9 mouse cellular contexts compared by ENCODE assay signal in genomic region chr11:115903384-115904230, GRCm38 (mm10). TPM values are rescaled to one million over a fixed set of nuclear protein-coding genes. Genes with fewer than 3 reads are reported as not detected.
DNase-seq lines count a peak whose midpoint lies in the region; ATAC-seq and TF ChIP-seq lines count a peak whose summit lies in the region.
"Had no signal": no experiment of that assay in that cellular context is flagged by ENCODE, and none has a peak within 500 bp of the region (broad histone marks: within the 10 kb centered on the region; RNA-seq: fewer than 3 reads in every experiment).

No protein-coding gene starts in this region.

- peaks cover 80% of the 10 kb centered on the region for H3K4me1 ChIP-seq in hindbrain, embryonic 10.5 days (replicated peaks)
- H3K4me1 ChIP-seq in hindbrain, postnatal 0 days (ENCODE audit: insufficient read depth, low read length) = no peaks in the 10 kb centered on the region
- H3K4me1 ChIP-seq in embryonic facial prominence, embryonic 14.5 days (ENCODE audit: control insufficient read depth, insufficient read depth, low read length) = peaks cover 36% of the 10 kb centered on the region
- H3K4me1 ChIP-seq in kidney, embryonic 16.5 days (ENCODE audit: insufficient read depth, low read length) = peaks cover 75% of the 10 kb centered on the region

- H3K4me2 ChIP-seq in hindbrain, postnatal 0 days (ENCODE audit: low read depth, low read length) = no peak overlapping the region
- no peak overlapping the region for H3K4me2 ChIP-seq in embryonic facial prominence, embryonic 14.5 days (ENCODE audit: low read depth, low read length)
- no peak overlapping the region for H3K4me2 ChIP-seq in kidney, embryonic 16.5 days (replicated peaks; ENCODE audit: low read depth, low read length)

- H3K79me2 ChIP-seq in macrophage (ENCODE audit: inconsistent target) = no peaks in the 10 kb centered on the region

- H3K27me3 ChIP-seq in hindbrain, embryonic 10.5 days (ENCODE audit: insufficient read depth, poor library complexity, severe bottlenecking) = 0 out of 2 replicates have a peak, but pooled peaks cover 6% of the 10 kb centered on the region
- no peaks in the 10 kb centered on the region for H3K27me3 ChIP-seq in hindbrain, postnatal 0 days (ENCODE audit: insufficient read depth, low read length)
- H3K27me3 ChIP-seq in embryonic facial prominence, embryonic 14.5 days (replicated peaks; ENCODE audit: control insufficient read depth, insufficient read depth, low read length) = no peaks in the 10 kb centered on the region
- no peaks in the 10 kb centered on the region for H3K27me3 ChIP-seq in kidney, embryonic 16.5 days (ENCODE audit: insufficient read depth, low read length)

- no peak for DNase-seq in hindbrain, embryonic 10.5 days (ENCODE audit: low spot score)
- DNase-seq in hindbrain, postnatal 0 days (ENCODE audit: low spot score) = no peak
- peak; percentile 44 for DNase-seq in embryonic facial prominence, embryonic 14.5 days (ENCODE audit: low spot score)
- no peak for DNase-seq in gastrocnemius, postnatal 10 days
- DNase-seq in layer of hippocampus, postnatal 10 days (ENCODE audit: low spot score in 2 of 2) = no peak

- WGBS in hindbrain, embryonic 10.5 days = 76% methylated on average over 11 of the region's 11 CpGs
- 74% methylated on average over 11 of the region's 11 CpGs for whole genome bisulfite sequencing in hindbrain, postnatal 0 days
- WGBS in embryonic facial prominence, embryonic 14.5 days = 73% methylated on average over 11 of the region's 11 CpGs
- WGBS in kidney, embryonic 16.5 days = 50% methylated on average over 11 of the region's 11 CpGs
- WGBS in macrophage (ENCODE audit: missing documents) = 33% methylated on average over 11 of the region's 11 CpGs

- no peak overlapping the region for H3K9ac ChIP-seq in hindbrain, postnatal 0 days (replicated peaks; ENCODE audit: low read length)
- no peak overlapping the region for H3K9ac ChIP-seq in embryonic facial prominence, embryonic 14.5 days (ENCODE audit: low read depth, low read length)
- 0 out of 2 replicates have a peak overlapping the region, but pooled peaks have one; percentile 22 for H3K9ac ChIP-seq in kidney, embryonic 16.5 days (replicated peaks; ENCODE audit: low read length)

- no peak overlapping the region for H3K4me3 ChIP-seq in hindbrain, embryonic 10.5 days
- H3K4me3 ChIP-seq in hindbrain, postnatal 0 days (ENCODE audit: low read length) = no peak overlapping the region
- no peak overlapping the region for H3K4me3 ChIP-seq in embryonic facial prominence, embryonic 14.5 days (ENCODE audit: low read depth, low read length)
- H3K4me3 ChIP-seq in kidney, embryonic 16.5 days (ENCODE audit: low read length) = no peak overlapping the region
- no peak overlapping the region for H3K4me3 ChIP-seq in macrophage (ENCODE audit: inconsistent target)

- no peak for ATAC-seq in hindbrain, postnatal 0 days
- ATAC-seq in embryonic facial prominence, embryonic 14.5 days (ENCODE audit: low read depth) = no peak
- ATAC-seq in kidney, embryonic 16.5 days (ENCODE audit: low FRiP score, low TSS enrichment) = no peak
- no peak for ATAC-seq in monocyte, adult 5-6 weeks (replicated peaks; ENCODE audit: insufficient number of reproducible peaks, low FRiP score, low TSS enrichment, poor library complexity, severe bottlenecking)

- peak overlapping the region; percentile 54 for H3K27ac ChIP-seq in hindbrain, embryonic 10.5 days
- no peak overlapping the region for H3K27ac ChIP-seq in hindbrain, postnatal 0 days
- 0 out of 2 replicates have a peak overlapping the region, but pooled peaks have one; percentile 36 for H3K27ac ChIP-seq in embryonic facial prominence, embryonic 14.5 days (replicated peaks; ENCODE audit: low read depth, low read length)
- H3K27ac ChIP-seq in kidney, embryonic 16.5 days (ENCODE audit: low read length) = peak overlapping the region; percentile 93
- 0 out of 2 replicates have a peak overlapping the region, but pooled peaks have one; percentile 4 for H3K27ac ChIP-seq in macrophage

- no peak for TF ChIP-seq CTCF in hindbrain, postnatal 0 days (IDR thresholded peaks at IDR 0.05; ENCODE audit: low read depth)

- H3K36me3 ChIP-seq in hindbrain, embryonic 10.5 days = peaks cover 30% of the 10 kb centered on the region
- no peaks in the 10 kb centered on the region for H3K36me3 ChIP-seq in hindbrain, postnatal 0 days (ENCODE audit: insufficient read depth, low read length)
- H3K36me3 ChIP-seq in embryonic facial prominence, embryonic 14.5 days (ENCODE audit: control insufficient read depth, insufficient read depth, low read length) = peaks cover 10% of the 10 kb centered on the region; the same call in 1 of the 2 replicates
- peaks cover 5% of the 10 kb centered on the region; the same call in 1 of the 2 replicates for H3K36me3 ChIP-seq in kidney, embryonic 16.5 days (ENCODE audit: insufficient read depth, low read length)
- no peaks in the 10 kb centered on the region for H3K36me3 ChIP-seq in macrophage (ENCODE audit: inconsistent target)

- no peaks in the 10 kb centered on the region for H3K9me3 ChIP-seq in hindbrain, embryonic 10.5 days
- no peaks in the 10 kb centered on the region for H3K9me3 ChIP-seq in hindbrain, postnatal 0 days (ENCODE audit: low read length)
- H3K9me3 ChIP-seq in embryonic facial prominence, embryonic 14.5 days (ENCODE audit: control insufficient read depth, low read length) = no peaks in the 10 kb centered on the region
- no peaks in the 10 kb centered on the region for H3K9me3 ChIP-seq in kidney, embryonic 16.5 days (ENCODE audit: low read length)

RNA-seq across cellular contexts. Expression of gene Smim5, which starts 3.8 kb away (rescaled TPM):
- polyA plus RNA-seq in hindbrain, embryonic 10.5 days (2016; fragmentation: Nextera tagmentation; extraction: Ambion mirVana) = 1.4 and 4.2 TPM in 2 replicates
- 2.0 and 2.5 TPM in 2 replicates for total RNA-seq in hindbrain, postnatal 0 days (2014; rRNA removed)
- 2.7 and 3.7 TPM in 2 replicates for polyA plus RNA-seq in hindbrain, postnatal 0 days (2015; fragmentation: Nextera tagmentation; extraction: Ambion mirVana)
- 16.5 and 20.2 TPM in 2 replicates for polyA plus RNA-seq in embryonic facial prominence, embryonic 14.5 days (2014; fragmentation: Nextera tagmentation; extraction: Ambion mirVana)
- polyA plus RNA-seq in kidney, embryonic 16.5 days (2015; fragmentation: Nextera tagmentation; extraction: Ambion mirVana) = 4.7 and 5.0 TPM in 2 replicates
- total RNA-seq in macrophage (2018; cell fraction: chromatin; rRNA removed) = not detected
- under 1 TPM in 10 of 26 experiments, not detected in 16; 0.05 to 0.56 (median 0.18) TPM for total RNA-seq in macrophage (2018; cell fraction: cytosol; rRNA removed)
- total RNA-seq in macrophage (2018; cell fraction: nucleus; rRNA removed) = under 1 TPM in 1 of 26 experiments, not detected in 25; 0.68 TPM
- polyA plus RNA-seq in macrophage (2018) = 0.24 TPM in 1 of 3 replicates, not detected in the others
- total RNA-seq in monocyte, adult 5-6 weeks (2017) = 0.87 to 5.0 TPM (median 0.96 TPM) in 3 replicates
- 1 to 10 TPM; 3.6 to 4.1 TPM for total RNA-seq in gastrocnemius, postnatal 10 days (2021)
- total RNA-seq in layer of hippocampus, postnatal 10 days (2021) = under 1 TPM; 0.85 to 0.98 TPM
- polyA plus RNA-seq: testis, adult 2 months had no signal

RNA-seq across cellular contexts. Expression of gene Smim6, which starts 8.2 kb away (rescaled TPM):
- polyA plus RNA-seq in hindbrain, embryonic 10.5 days (2016; fragmentation: Nextera tagmentation; extraction: Ambion mirVana) = 1.4 and 1.6 TPM in 2 replicates
- total RNA-seq in hindbrain, postnatal 0 days (2014; rRNA removed) = not detected in 2 replicates
- 0.35 and 0.43 TPM in 2 replicates for polyA plus RNA-seq in hindbrain, postnatal 0 days (2015; fragmentation: Nextera tagmentation; extraction: Ambion mirVana)
- polyA plus RNA-seq in embryonic facial prominence, embryonic 14.5 days (2014; fragmentation: Nextera tagmentation; extraction: Ambion mirVana) = 0.71 and 1.4 TPM in 2 replicates
- polyA plus RNA-seq in kidney, embryonic 16.5 days (2015; fragmentation: Nextera tagmentation; extraction: Ambion mirVana) = 11.8 and 12.8 TPM in 2 replicates
- total RNA-seq in macrophage (2018; cell fraction: chromatin; rRNA removed) = not detected
- not detected for total RNA-seq in macrophage (2018; cell fraction: cytosol; rRNA removed)
- total RNA-seq in macrophage (2018; cell fraction: nucleus; rRNA removed) = not detected
- polyA plus RNA-seq in macrophage (2018) = not detected in 3 replicates
- 0.49 TPM in 1 of 3 replicates, not detected in the others for total RNA-seq in monocyte, adult 5-6 weeks (2017)
- total RNA-seq in gastrocnemius, postnatal 10 days (2021) = not detected
- total RNA-seq in layer of hippocampus, postnatal 10 days (2021) = not detected

RNA-seq across cellular contexts. Expression of gene Sap30bp, which starts 29.5 kb away (rescaled TPM):
- polyA plus RNA-seq in hindbrain, embryonic 10.5 days (2016; fragmentation: Nextera tagmentation; extraction: Ambion mirVana) = 44.7 and 52.5 TPM in 2 replicates
- 46.4 and 52.8 TPM in 2 replicates for total RNA-seq in hindbrain, postnatal 0 days (2014; rRNA removed)
- polyA plus RNA-seq in hindbrain, postnatal 0 days (2015; fragmentation: Nextera tagmentation; extraction: Ambion mirVana) = 39.2 and 42.8 TPM in 2 replicates
- 30.2 and 36.6 TPM in 2 replicates for polyA plus RNA-seq in embryonic facial prominence, embryonic 14.5 days (2014; fragmentation: Nextera tagmentation; extraction: Ambion mirVana)
- polyA plus RNA-seq in kidney, embryonic 16.5 days (2015; fragmentation: Nextera tagmentation; extraction: Ambion mirVana) = 35.9 and 38.9 TPM in 2 replicates
- 10 to 100 TPM; 33.7 to 89.1 (median 62.3) TPM for total RNA-seq in macrophage (2018; cell fraction: chromatin; rRNA removed)
- 10 to 100 TPM; 22.2 to 50.3 (median 32.8) TPM for total RNA-seq in macrophage (2018; cell fraction: cytosol; rRNA removed)
- 10 to 100 TPM; 17.5 to 45.1 (median 31.4) TPM for total RNA-seq in macrophage (2018; cell fraction: nucleus; rRNA removed)
- polyA plus RNA-seq in macrophage (2018) = 25.1 to 51.8 TPM (median 29.4 TPM) in 3 replicates
- 109 to 210 TPM (median 121 TPM) in 3 replicates for total RNA-seq in monocyte, adult 5-6 weeks (2017)
- 10 to 100 TPM; 16.6 to 24.5 TPM for total RNA-seq in gastrocnemius, postnatal 10 days (2021)
- total RNA-seq in layer of hippocampus, postnatal 10 days (2021) = 10 to 100 TPM; 52.6 to 53.4 TPM

RNA-seq across cellular contexts. Expression of gene Recql5, which starts 29.7 kb away (rescaled TPM):
- 27.3 and 28.8 TPM in 2 replicates for polyA plus RNA-seq in hindbrain, embryonic 10.5 days (2016; fragmentation: Nextera tagmentation; extraction: Ambion mirVana)
- total RNA-seq in hindbrain, postnatal 0 days (2014; rRNA removed) = 11.4 and 14.3 TPM in 2 replicates
- polyA plus RNA-seq in hindbrain, postnatal 0 days (2015; fragmentation: Nextera tagmentation; extraction: Ambion mirVana) = 7.9 and 9.9 TPM in 2 replicates
- polyA plus RNA-seq in embryonic facial prominence, embryonic 14.5 days (2014; fragmentation: Nextera tagmentation; extraction: Ambion mirVana) = 13.3 TPM in 2 replicates
- polyA plus RNA-seq in kidney, embryonic 16.5 days (2015; fragmentation: Nextera tagmentation; extraction: Ambion mirVana) = 25.3 and 26.9 TPM in 2 replicates
- 100 to 1,000 TPM in 14 of 26 experiments, 10 to 100 TPM in 12; 47.5 to 157 (median 104) TPM for total RNA-seq in macrophage (2018; cell fraction: chromatin; rRNA removed)
- total RNA-seq in macrophage (2018; cell fraction: cytosol; rRNA removed) = 10 to 100 TPM in 12 of 26 experiments, 1 to 10 TPM in 14; 4.8 to 15.6 (median 9.9) TPM
- total RNA-seq in macrophage (2018; cell fraction: nucleus; rRNA removed) = 10 to 100 TPM; 16.7 to 85.2 (median 55.4) TPM
- 9.2 to 13.0 TPM (median 10.3 TPM) in 3 replicates for polyA plus RNA-seq in macrophage (2018)
- total RNA-seq in monocyte, adult 5-6 weeks (2017) = 16.2 to 25.6 TPM (median 23.2 TPM) in 3 replicates
- total RNA-seq in gastrocnemius, postnatal 10 days (2021) = 1 to 10 TPM; 5.4 to 9.1 TPM
- total RNA-seq in layer of hippocampus, postnatal 10 days (2021) = 10 to 100 TPM; 21.6 to 25.5 TPM

RNA-seq across cellular contexts. Expression of gene Myo15b, which starts 45.4 kb away (rescaled TPM):
- 0.19 and 0.21 TPM in 2 replicates for polyA plus RNA-seq in hindbrain, embryonic 10.5 days (2016; fragmentation: Nextera tagmentation; extraction: Ambion mirVana)
- total RNA-seq in hindbrain, postnatal 0 days (2014; rRNA removed) = 0.29 and 0.63 TPM in 2 replicates
- 0.20 and 0.45 TPM in 2 replicates for polyA plus RNA-seq in hindbrain, postnatal 0 days (2015; fragmentation: Nextera tagmentation; extraction: Ambion mirVana)
- 0.08 and 0.54 TPM in 2 replicates for polyA plus RNA-seq in embryonic facial prominence, embryonic 14.5 days (2014; fragmentation: Nextera tagmentation; extraction: Ambion mirVana)
- 12.6 and 14.2 TPM in 2 replicates for polyA plus RNA-seq in kidney, embryonic 16.5 days (2015; fragmentation: Nextera tagmentation; extraction: Ambion mirVana)
- 1 to 10 TPM in 4 of 26 experiments, under 1 TPM in 8, not detected in 14; 0.06 to 2.2 (median 0.49) TPM for total RNA-seq in macrophage (2018; cell fraction: chromatin; rRNA removed)
- total RNA-seq in macrophage (2018; cell fraction: cytosol; rRNA removed) = under 1 TPM in 14 of 26 experiments, not detected in 12; 0.04 to 0.33 (median 0.12) TPM
- 1 to 10 TPM in 1 of 26 experiments, under 1 TPM in 3, not detected in 22; 0.39 to 1.4 (median 0.63) TPM for total RNA-seq in macrophage (2018; cell fraction: nucleus; rRNA removed)
- polyA plus RNA-seq in macrophage (2018) = 0.13 TPM in 1 of 3 replicates, not detected in the others
- total RNA-seq in monocyte, adult 5-6 weeks (2017) = not detected in 3 replicates
- not detected for total RNA-seq in gastrocnemius, postnatal 10 days (2021)
- under 1 TPM; 0.04 to 0.21 TPM for total RNA-seq in layer of hippocampus, postnatal 10 days (2021)
